Mouse (Mus musculus): ENCODE measurements around the gene Gabrr2.

The Gabrr2 gene

GRCm38 (mm10) chr4:33062981-33063380, at the start of gene Gabrr2:
Gene Gabrr2 (plus strand): TSS chr4:33062999.
- DNase-seq (ENCODE audit: low spot score) = no peak

- peak; percentile 81 for DNase-seq (ENCODE audit: low spot score)
These were observed 44.3 kb upstream of the Gabrr2 start for GRCm38 (mm10) chr4:33018361-33018999.

GRCm38 (mm10) chr4:33024420-33024819, 38.4 kb upstream of the Gabrr2 start:
- DNase-seq (ENCODE audit: low spot score) = no peak

- DNase-seq (ENCODE audit: low spot score) = no peak
These were observed 33.7 kb upstream of the Gabrr2 start for GRCm38 (mm10) chr4:33029104-33029503.

GRCm38 (mm10) chr4:33030264-33031194, 32.3 kb upstream of the Gabrr2 start:
- peak; percentile 38 for DNase-seq (ENCODE audit: low spot score)

- DNase-seq (ENCODE audit: low spot score) = peak; percentile 92
These were observed 31.4 kb upstream of the Gabrr2 start, which contains the start of gene Ube2j1 for GRCm38 (mm10) chr4:33031195-33031960. Gene Ube2j1 (plus strand): TSS chr4:33031416.

GRCm38 (mm10) chr4:33032045-33032444, 30.8 kb upstream of the Gabrr2 start:
- DNase-seq (ENCODE audit: low spot score) = no peak

GRCm38 (mm10) chr4:33033515-33033914, 29.3 kb upstream of the Gabrr2 start:
- no peak for DNase-seq (ENCODE audit: low spot score)

GRCm38 (mm10) chr4:33039826-33040225, 23.0 kb upstream of the Gabrr2 start:
- no peak for DNase-seq (ENCODE audit: low spot score)

GRCm38 (mm10) chr4:33049601-33050000, 13.2 kb upstream of the Gabrr2 start:
- DNase-seq (ENCODE audit: low spot score) = no peak

- no peak for DNase-seq (ENCODE audit: low spot score)
These were observed 10.7 kb upstream of the Gabrr2 start for GRCm38 (mm10) chr4:33052055-33052454.

GRCm38 (mm10) chr4:33052650-33053049, 10.1 kb upstream of the Gabrr2 start:
- DNase-seq (ENCODE audit: low spot score) = no peak

- DNase-seq (ENCODE audit: low spot score) = no peak
These were observed 8.4 kb upstream of the Gabrr2 start for GRCm38 (mm10) chr4:33054426-33054825.

GRCm38 (mm10) chr4:33056317-33056716, 6.5 kb upstream of the Gabrr2 start:
- DNase-seq (ENCODE audit: low spot score) = no peak

GRCm38 (mm10) chr4:33057890-33058687, 4.7 kb upstream of the Gabrr2 start:
- DNase-seq (ENCODE audit: low spot score) = no peak

- DNase-seq (ENCODE audit: low spot score) = no peak
These were observed 1.6 kb upstream of the Gabrr2 start for GRCm38 (mm10) chr4:33061158-33061557.

GRCm38 (mm10) chr4:33064986-33065385, 2.2 kb downstream of the Gabrr2 start:
- no peak for DNase-seq (ENCODE audit: low spot score)

- no peak for DNase-seq (ENCODE audit: low spot score)
These were observed 3.6 kb downstream of the Gabrr2 start for GRCm38 (mm10) chr4:33066223-33066960.

GRCm38 (mm10) chr4:33067331-33067730, 4.5 kb downstream of the Gabrr2 start:
- DNase-seq (ENCODE audit: low spot score) = no peak

GRCm38 (mm10) chr4:33067826-33068225, 5.0 kb downstream of the Gabrr2 start:
- DNase-seq (ENCODE audit: low spot score) = no peak

- no peak for DNase-seq (ENCODE audit: low spot score)
These were observed 6.1 kb downstream of the Gabrr2 start for GRCm38 (mm10) chr4:33068894-33069293.
